Mouse (Mus musculus): ENCODE results near the gene Magi3. TPM values are rescaled to one million over a fixed set of nuclear protein-coding genes. Genes with fewer than 3 reads are reported as not detected.

Gene Magi3
- polyA plus RNA-seq, 1 experiment from 2014 or later = 5.2 TPM

GRCm38 (mm10) chr3:104182711-104183110, 37.5 kb downstream of the Magi3 start:
- Histone ChIP-seq H3K9me3 (replicated peaks) (no peaks in the 10 kb centered on the region), H3K9ac (no peak overlapping the region), H3K4me3 (no peak overlapping the region), H3K4me1 (no peaks in the 10 kb centered on the region), H3K27ac (no peak overlapping the region), H3K4me2 (replicated peaks) (no peak overlapping the region), H3K27me3 (no peaks in the 10 kb centered on the region), H3K36me3 (0 out of 2 replicates have a peak, but pooled peaks cover 4% of the 10 kb centered on the region)
- no peak for ATAC-seq (ENCODE audit: low FRiP score)

GRCm38 (mm10) chr3:104161347-104161746, 58.8 kb downstream of the Magi3 start:
- ATAC-seq (ENCODE audit: low FRiP score) = no peak
- 89% methylated on average over 3 of the region's 3 CpGs for WGBS
- Histone ChIP-seq H3K27me3 (no peaks in the 10 kb centered on the region), H3K4me1 (no peaks in the 10 kb centered on the region), H3K4me2 (replicated peaks) (no peak overlapping the region), H3K27ac (no peak overlapping the region), H3K9me3 (replicated peaks) (no peaks in the 10 kb centered on the region), H3K36me3 (no peaks in the 10 kb centered on the region), H3K4me3 (no peak overlapping the region), H3K9ac (no peak overlapping the region)

GRCm38 (mm10) chr3:104160603-104161002, 59.6 kb downstream of the Magi3 start:
- Histone ChIP-seq H3K9me3 (replicated peaks) (no peaks in the 10 kb centered on the region), H3K27ac (no peak overlapping the region), H3K36me3 (no peaks in the 10 kb centered on the region), H3K4me3 (no peak overlapping the region), H3K27me3 (no peaks in the 10 kb centered on the region), H3K9ac (no peak overlapping the region), H3K4me2 (replicated peaks) (no peak overlapping the region), H3K4me1 (no peaks in the 10 kb centered on the region)
- WGBS = 89% methylated on average over 6 of the region's 6 CpGs
- ATAC-seq (ENCODE audit: low FRiP score) = no peak

- no peak overlapping the region for H3K9ac ChIP-seq
- no peak for ATAC-seq (ENCODE audit: low FRiP score)
- WGBS = 75% methylated on average over 2 of the region's 2 CpGs
- no peaks in the 10 kb centered on the region for H3K9me3 ChIP-seq (replicated peaks)
- no peaks in the 10 kb centered on the region for H3K27me3 ChIP-seq
- no peaks in the 10 kb centered on the region for H3K4me1 ChIP-seq
- no peaks in the 10 kb centered on the region for H3K36me3 ChIP-seq
- no peak overlapping the region for H3K27ac ChIP-seq
- no peak overlapping the region for H3K4me3 ChIP-seq
- H3K4me2 ChIP-seq (replicated peaks) = no peak overlapping the region
Observed at GRCm38 (mm10) chr3:104150146-104150545, 70.0 kb downstream of the Magi3 start.

GRCm38 (mm10) chr3:104142376-104142775, 77.8 kb downstream of the Magi3 start:
- no peaks in the 10 kb centered on the region for H3K36me3 ChIP-seq
- no peak overlapping the region for H3K4me2 ChIP-seq (replicated peaks)
- H3K4me1 ChIP-seq = no peaks in the 10 kb centered on the region; the same call in 1 of the 2 replicates
- H3K27me3 ChIP-seq = no peaks in the 10 kb centered on the region
- WGBS = 45% methylated on average over 4 of the region's 4 CpGs
- H3K27ac ChIP-seq = no peak overlapping the region
- ATAC-seq (ENCODE audit: low FRiP score) = no peak
- no peak overlapping the region for H3K9ac ChIP-seq
- no peaks in the 10 kb centered on the region for H3K9me3 ChIP-seq (replicated peaks)
- no peak overlapping the region for H3K4me3 ChIP-seq

GRCm38 (mm10) chr3:104138953-104139450, 81.2 kb downstream of the Magi3 start:
- ATAC-seq (ENCODE audit: low FRiP score) = no peak
- 86% methylated on average over 4 of the region's 4 CpGs for WGBS
- H3K27me3 ChIP-seq = no peaks in the 10 kb centered on the region
- no peak overlapping the region for H3K4me2 ChIP-seq (replicated peaks)
- no peak overlapping the region for H3K9ac ChIP-seq
- no peaks in the 10 kb centered on the region; the same call in 1 of the 2 replicates for H3K4me1 ChIP-seq
- no peak overlapping the region for H3K4me3 ChIP-seq
- no peaks in the 10 kb centered on the region for H3K9me3 ChIP-seq (replicated peaks)
- no peak overlapping the region for H3K27ac ChIP-seq
- H3K36me3 ChIP-seq = no peaks in the 10 kb centered on the region

- no peaks in the 10 kb centered on the region for H3K36me3 ChIP-seq
- no peak overlapping the region for H3K27ac ChIP-seq
- 69% methylated on average over 1 of the region's 1 CpGs for WGBS
- H3K27me3 ChIP-seq = no peaks in the 10 kb centered on the region
- H3K4me3 ChIP-seq = no peak overlapping the region
- H3K4me1 ChIP-seq = no peaks in the 10 kb centered on the region
- no peak overlapping the region for H3K4me2 ChIP-seq (replicated peaks)
- no peak overlapping the region for H3K9ac ChIP-seq
- no peaks in the 10 kb centered on the region for H3K9me3 ChIP-seq (replicated peaks)
- ATAC-seq (ENCODE audit: low FRiP score) = no peak
Observed at GRCm38 (mm10) chr3:104125628-104126027, 94.5 kb downstream of the Magi3 start.

GRCm38 (mm10) chr3:104123846-104124245, 96.3 kb downstream of the Magi3 start:
- no peak overlapping the region for H3K4me2 ChIP-seq (replicated peaks)
- ATAC-seq (ENCODE audit: low FRiP score) = no peak
- H3K27ac ChIP-seq = no peak overlapping the region
- H3K4me3 ChIP-seq = no peak overlapping the region
- H3K9me3 ChIP-seq (replicated peaks) = no peaks in the 10 kb centered on the region
- no peaks in the 10 kb centered on the region for H3K36me3 ChIP-seq
- H3K9ac ChIP-seq = no peak overlapping the region
- no peaks in the 10 kb centered on the region for H3K4me1 ChIP-seq
- H3K27me3 ChIP-seq = no peaks in the 10 kb centered on the region
- WGBS = 93% methylated on average over 1 of the region's 1 CpGs

GRCm38 (mm10) chr3:104109478-104109877, 110.7 kb downstream of the Magi3 start:
- no peak overlapping the region for H3K4me2 ChIP-seq (replicated peaks)
- 84% methylated on average over 3 of the region's 3 CpGs for WGBS
- no peak for ATAC-seq (ENCODE audit: low FRiP score)
- H3K9ac ChIP-seq = no peak overlapping the region
- no peak overlapping the region for H3K4me3 ChIP-seq
- H3K4me1 ChIP-seq = no peaks in the 10 kb centered on the region
- H3K27me3 ChIP-seq = no peaks in the 10 kb centered on the region
- H3K36me3 ChIP-seq = no peaks in the 10 kb centered on the region
- H3K27ac ChIP-seq = no peak overlapping the region
- H3K9me3 ChIP-seq (replicated peaks) = no peaks in the 10 kb centered on the region

- Histone ChIP-seq H3K9me3 (replicated peaks) (no peaks in the 10 kb centered on the region), H3K4me2 (replicated peaks) (no peak overlapping the region), H3K27me3 (no peaks in the 10 kb centered on the region), H3K4me3 (no peak overlapping the region), H3K36me3 (no peaks in the 10 kb centered on the region), H3K27ac (no peak overlapping the region), H3K9ac (no peak overlapping the region), H3K4me1 (no peaks in the 10 kb centered on the region)
- 66% methylated on average over 1 of the region's 1 CpGs for WGBS
- ATAC-seq (ENCODE audit: low FRiP score) = no peak
Observed at GRCm38 (mm10) chr3:104104942-104105341, 115.2 kb downstream of the Magi3 start.

- 71% methylated on average over 3 of the region's 3 CpGs for WGBS
Observed at GRCm38 (mm10) chr3:104101721-104102120, 118.5 kb downstream of the Magi3 start.

GRCm38 (mm10) chr3:104101249-104101648, 118.9 kb downstream of the Magi3 start:
- no peak for ATAC-seq (ENCODE audit: low FRiP score)
- H3K4me2 ChIP-seq (replicated peaks) = no peak overlapping the region

More at GRCm38 (mm10) chr3:104101721-104102120, 118.5 kb downstream of the Magi3 start:
- no peaks in the 10 kb centered on the region for H3K36me3 ChIP-seq
- no peaks in the 10 kb centered on the region for H3K27me3 ChIP-seq
- H3K4me3 ChIP-seq = no peak overlapping the region
- H3K4me2 ChIP-seq (replicated peaks) = no peak overlapping the region
- no peaks in the 10 kb centered on the region for H3K4me1 ChIP-seq
- no peak overlapping the region for H3K9ac ChIP-seq
- ATAC-seq (ENCODE audit: low FRiP score) = no peak
- H3K9me3 ChIP-seq (replicated peaks) = no peaks in the 10 kb centered on the region
- no peak overlapping the region for H3K27ac ChIP-seq

GRCm38 (mm10) chr3:104095936-104096335, 124.2 kb downstream of the Magi3 start:
- Histone ChIP-seq H3K9me3 (replicated peaks) (no peaks in the 10 kb centered on the region), H3K36me3 (peaks cover 3% of the 10 kb centered on the region; the same call in 1 of the 2 replicates), H3K27me3 (no peaks in the 10 kb centered on the region), H3K4me1 (no peaks in the 10 kb centered on the region), H3K4me2 (replicated peaks) (no peak overlapping the region), H3K4me3 (no peak overlapping the region), H3K27ac (no peak overlapping the region), H3K9ac (no peak overlapping the region)
- 65% methylated on average over 3 of the region's 3 CpGs for WGBS
- ATAC-seq (ENCODE audit: low FRiP score) = no peak

More at GRCm38 (mm10) chr3:104101249-104101648, 118.9 kb downstream of the Magi3 start:
- no peaks in the 10 kb centered on the region for H3K9me3 ChIP-seq (replicated peaks)
- no peak overlapping the region for H3K9ac ChIP-seq
- no peaks in the 10 kb centered on the region for H3K36me3 ChIP-seq
- no peaks in the 10 kb centered on the region for H3K4me1 ChIP-seq
- H3K4me3 ChIP-seq = no peak overlapping the region
- H3K27ac ChIP-seq = no peak overlapping the region
- H3K27me3 ChIP-seq = no peaks in the 10 kb centered on the region

Data from hindbrain, embryonic 12.5 days (tissue).